Mouse (Mus musculus): ENCODE results near the gene Pa2g4.
A peak's percentile ranks its signal among the peaks of the same experiment; 100 is the strongest.

DNA sequence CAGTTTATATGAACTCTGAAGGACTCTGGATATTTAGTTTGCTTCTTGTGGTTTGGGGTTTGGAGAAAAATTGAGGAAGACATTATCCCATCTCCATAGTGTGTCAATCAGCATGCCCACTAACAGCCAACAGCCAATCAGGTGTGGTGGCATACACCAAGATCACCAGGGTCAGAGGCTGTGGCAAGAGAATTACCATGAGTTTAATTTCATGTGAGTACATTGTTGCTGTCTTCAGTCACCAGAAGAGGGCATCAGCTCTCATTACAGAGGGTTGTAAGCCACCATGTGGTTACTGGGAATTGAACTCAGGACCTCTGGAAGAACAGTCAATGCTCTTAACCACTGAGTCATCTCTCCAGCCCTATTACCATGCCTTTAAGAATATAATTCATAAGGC is 9.5 kb downstream of the Pa2g4 start:
- no peak for TF ChIP-seq POLR2A (IDR thresholded peaks at IDR 0.05; ENCODE audit: insufficient read depth, low read length)
- TF ChIP-seq CTCF (IDR thresholded peaks at IDR 0.05; ENCODE audit: low read depth, low read length), result peak; percentile 12
